Mouse (Mus musculus) mammary gland, adult 2 months (tissue): ENCODE results near the gene Scgb2b3. TPM values are rescaled to one million over a fixed set of nuclear protein-coding genes. Genes with fewer than 3 reads are reported as not detected.

Source experiments
- polyA plus RNA-seq: library from polyadenylated mRNA; depleted of rRNA; stranded (reverse); fragments of >200 nt; gene quantifications from 2 replicates; pipeline ENCODE4 v1.2.3, GENCODE M21; 2012; ENCODE audit warnings: low replicate concordance; rRNA removed

The Scgb2b3 gene
- polyA plus RNA-seq, result not detected in 2 replicates

DNA sequence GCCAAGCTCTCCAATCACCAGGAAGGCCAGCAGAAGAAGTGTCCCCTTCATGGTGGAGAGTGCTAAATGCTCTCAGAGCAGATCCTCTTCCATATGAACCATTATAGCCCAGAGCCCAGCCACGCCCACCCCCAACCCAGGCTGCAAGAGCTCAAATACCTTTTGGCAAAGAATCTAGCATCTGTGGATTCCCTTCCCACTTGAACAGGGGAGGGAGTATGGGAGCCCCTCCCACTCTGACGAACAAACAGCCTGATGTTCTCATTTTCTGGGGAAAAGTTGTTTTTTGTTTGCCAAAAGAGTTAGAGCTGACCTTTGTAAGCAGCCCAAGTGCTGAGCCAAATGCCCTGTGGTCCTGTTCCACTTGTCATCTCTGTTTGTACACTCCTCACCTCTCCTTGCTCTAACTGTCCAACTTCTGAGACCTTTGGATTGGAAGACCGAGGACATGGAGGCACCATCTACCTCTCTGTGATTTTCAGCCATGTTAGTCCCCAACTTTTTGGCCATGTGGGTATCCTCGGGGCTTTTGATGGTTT, at the start of gene Scgb2b3:
Scgb2b3 (minus strand) TSS at position 51 of the 539 bp plus-strand sequence.

DNA sequence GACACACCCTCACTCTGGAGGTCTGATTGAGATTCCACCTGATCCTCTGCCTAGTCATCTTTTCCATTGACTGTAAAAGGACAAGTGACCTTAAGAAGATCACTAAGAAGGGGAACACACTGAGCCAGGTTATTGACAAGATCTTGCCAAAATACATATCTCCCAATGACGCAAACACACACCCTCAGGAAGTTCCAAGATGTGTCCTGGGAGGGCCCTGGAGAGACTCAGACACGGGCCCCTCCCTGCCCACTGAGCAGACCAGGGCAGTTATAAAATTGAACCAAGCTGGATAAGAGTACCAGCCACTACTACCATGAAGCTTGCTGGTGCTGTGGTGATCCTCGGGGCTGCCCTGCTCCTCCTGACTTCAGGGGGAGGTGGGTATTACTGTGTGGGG, 13.4 kb upstream of the Scgb2b3 start, which contains the start of gene Scgb1b3:
Scgb1b3 (plus strand) TSS at position 301 of the 400 bp plus-strand sequence.

Other genes with a start within 250 kb of the Scgb2b3 start
- gene Hpn, start 246.8 kb downstream of the Scgb2b3 start, polyA plus RNA-seq, result 21.2 and 27.6 TPM in 2 replicates
- gene Scn1b, start 235.1 kb downstream of the Scgb2b3 start, polyA plus RNA-seq, result 99.3 and 261 TPM in 2 replicates
- gene Gramd1a, start 206.2 kb downstream of the Scgb2b3 start, polyA plus RNA-seq, result 227 and 415 TPM in 2 replicates
- gene Scgb2b2, start 71.6 kb downstream of the Scgb2b3 start, polyA plus RNA-seq, result not detected in 2 replicates
- not detected in 2 replicates for gene Scgb1b2, start 70.3 kb downstream of the Scgb2b3 start, polyA plus RNA-seq
- gene Scgb1b3, start 13.5 kb upstream of the Scgb2b3 start, polyA plus RNA-seq, result not detected in 2 replicates